21 mouse cellular contexts compared by ENCODE assay signal in genomic region chr7:139579261-139579905, GRCm38 (mm10). TPM values are rescaled to one million over a fixed set of nuclear protein-coding genes. Genes with fewer than 3 reads are reported as not detected.
A peak's percentile ranks its signal among the peaks of the same experiment; 100 is the strongest.
DNase-seq lines count a peak whose midpoint lies in the region; ATAC-seq and TF ChIP-seq lines count a peak whose summit lies in the region.
"Had no signal": no experiment of that assay in that cellular context is flagged by ENCODE, and none has a peak within 500 bp of the region (broad histone marks: within the 10 kb centered on the region; RNA-seq: fewer than 3 reads in every experiment).

No protein-coding gene starts in this region.

- TF ChIP-seq EP300 in heart, adult 2 months (IDR thresholded peaks at IDR 0.05; ENCODE audit: insufficient read depth, low read depth, low read length): no peak

- WGBS in midbrain, embryonic 11.5 days: 49% methylated on average over 21 of the region's 21 CpGs
- 63% methylated on average over 21 of the region's 21 CpGs for WGBS in midbrain, embryonic 15.5 days
- 48% methylated on average over 21 of the region's 21 CpGs for WGBS in hindbrain, embryonic 13.5 days
- 91% methylated on average over 21 of the region's 21 CpGs for WGBS in heart, adult 2 months

- H3K4me3 ChIP-seq in midbrain, embryonic 11.5 days (ENCODE audit: low read depth, low read length): peak overlapping the region; percentile 44
- H3K4me3 ChIP-seq in midbrain, embryonic 15.5 days: no peak overlapping the region
- H3K4me3 ChIP-seq in hindbrain, embryonic 13.5 days: peak overlapping the region; percentile 6; the same call in 1 of the 2 replicates
- H3K4me3 ChIP-seq in heart, adult 2 months: no peak overlapping the region
- H3K4me3 ChIP-seq: lung, embryonic 15.5 days; neural tube, embryonic 12.5 days; stomach, embryonic 15.5 days had no signal

- H3K4me1 ChIP-seq in midbrain, embryonic 11.5 days (ENCODE audit: control insufficient read depth, insufficient read depth, low read length): peaks cover 17% of the 10 kb centered on the region
- H3K4me1 ChIP-seq in midbrain, embryonic 15.5 days: peaks cover 28% of the 10 kb centered on the region
- peaks cover 35% of the 10 kb centered on the region for H3K4me1 ChIP-seq in hindbrain, embryonic 13.5 days (replicated peaks)
- no peaks in the 10 kb centered on the region; the same call in 1 of the 2 replicates for H3K4me1 ChIP-seq in heart, adult 2 months (ENCODE audit: control insufficient read depth, insufficient read depth, low read length)

- H3K9ac ChIP-seq in midbrain, embryonic 11.5 days (ENCODE audit: low read length): peak overlapping the region; percentile 65; the same call in 1 of the 2 replicates
- no peak overlapping the region for H3K9ac ChIP-seq in midbrain, embryonic 15.5 days
- H3K9ac ChIP-seq in hindbrain, embryonic 13.5 days: 0 out of 2 replicates have a peak overlapping the region, but pooled peaks have one; percentile 1
- no peak overlapping the region for H3K9ac ChIP-seq in heart, adult 2 months (ENCODE audit: low read depth, low read length)
- H3K9ac ChIP-seq: liver, embryonic 14.5 days; lung, embryonic 15.5 days; neural tube, embryonic 12.5 days; stomach, embryonic 15.5 days had no signal

- peaks cover 72% of the 10 kb centered on the region for H3K27me3 ChIP-seq in midbrain, embryonic 11.5 days (ENCODE audit: control insufficient read depth, insufficient read depth, low read length)
- peaks cover 84% of the 10 kb centered on the region for H3K27me3 ChIP-seq in midbrain, embryonic 15.5 days (replicated peaks)
- H3K27me3 ChIP-seq in hindbrain, embryonic 13.5 days: peaks cover 100% of the 10 kb centered on the region
- peaks cover 20% of the 10 kb centered on the region for H3K27me3 ChIP-seq in heart, adult 2 months (ENCODE audit: control insufficient read depth, insufficient read depth, low read length)

- no peaks in the 10 kb centered on the region for H3K79me2 ChIP-seq in heart, adult 2 months (replicated peaks; ENCODE audit: control insufficient read depth, insufficient read depth, low read length)

- intact Hi-C loops in heart, adult 2 months (cut with DNase I): no loop called here

- TF ChIP-seq POLR2A in heart, adult 2 months (IDR thresholded peaks at IDR 0.05; ENCODE audit: insufficient read depth, low read depth, low read length): no peak

- H3K27ac ChIP-seq in midbrain, embryonic 11.5 days (ENCODE audit: low read depth, low read length): no peak overlapping the region; the same call in 1 of the 2 replicates
- H3K27ac ChIP-seq in midbrain, embryonic 15.5 days: no peak overlapping the region
- no peak overlapping the region for H3K27ac ChIP-seq in hindbrain, embryonic 13.5 days
- no peak overlapping the region for H3K27ac ChIP-seq in heart, adult 2 months
- H3K27ac ChIP-seq: liver, embryonic 14.5 days; lung, embryonic 15.5 days; neural tube, embryonic 12.5 days; stomach, embryonic 15.5 days had no signal

- H3K4me2 ChIP-seq in midbrain, embryonic 11.5 days: peak overlapping the region; percentile 59
- no peak overlapping the region for H3K4me2 ChIP-seq in midbrain, embryonic 15.5 days
- peak overlapping the region; percentile 52 for H3K4me2 ChIP-seq in hindbrain, embryonic 13.5 days
- H3K4me2 ChIP-seq: lung, embryonic 15.5 days had no signal

- TF ChIP-seq CTCF in heart, adult 2 months (IDR thresholded peaks at IDR 0.05): no peak

- no peaks in the 10 kb centered on the region for H3K9me3 ChIP-seq in midbrain, embryonic 11.5 days (ENCODE audit: control insufficient read depth, low read length)
- no peaks in the 10 kb centered on the region for H3K9me3 ChIP-seq in midbrain, embryonic 15.5 days
- H3K9me3 ChIP-seq in hindbrain, embryonic 13.5 days: no peaks in the 10 kb centered on the region
- H3K9me3 ChIP-seq: lung, embryonic 15.5 days; neural tube, embryonic 12.5 days; stomach, embryonic 15.5 days had no signal

- peak; percentile 28 to 71 for DNase-seq in adrenal gland, adult (ENCODE audit: inconsistent age in 2 of 2, low spot score in 1 of 2)
- no peak for DNase-seq in adrenal gland, postnatal 4 days (ENCODE audit: low spot score in 2 of 2)
- DNase-seq in midbrain, embryonic 11.5 days (ENCODE audit: low spot score, missing footprints): no peak
- DNase-seq in adrenal gland, adult 8-10 months: peak; percentile 17
- DNase-seq in MN1 (ENCODE audit: low spot score): no peak
- DNase-seq in heart, adult 2 months: no peak
- DNase-seq: cerebellum, adult 2 months; gastrocnemius, postnatal 14 days; kidney, postnatal 14 days; layer of hippocampus, postnatal 36 days; lung, postnatal 4 days; right cerebral cortex, postnatal 25 days had no signal

- no peaks in the 10 kb centered on the region for H3K36me3 ChIP-seq in midbrain, embryonic 11.5 days (ENCODE audit: control insufficient read depth, insufficient read depth, low read length)
- no peaks in the 10 kb centered on the region for H3K36me3 ChIP-seq in midbrain, embryonic 15.5 days (replicated peaks)
- peaks cover 12% of the 10 kb centered on the region; the same call in 1 of the 2 replicates for H3K36me3 ChIP-seq in hindbrain, embryonic 13.5 days
- no peaks in the 10 kb centered on the region for H3K36me3 ChIP-seq in heart, adult 2 months (ENCODE audit: control insufficient read depth, insufficient read depth, low read length)
- H3K36me3 ChIP-seq: G1E; neural tube, embryonic 12.5 days had no signal

- no peak for ATAC-seq in midbrain, embryonic 11.5 days (ENCODE audit: low FRiP score)
- ATAC-seq in midbrain, embryonic 15.5 days (replicated peaks): no peak
- no peak for ATAC-seq in hindbrain, embryonic 13.5 days (ENCODE audit: low FRiP score)
- ATAC-seq: intestine, postnatal 0 days had no signal

RNA-seq across cellular contexts. Expression of gene Nkx6-2, which starts 3.2 kb away (rescaled TPM):
- not detected for total RNA-seq in adrenal gland, postnatal 4 days (2021)
- 48.3 and 54.7 TPM in 2 replicates for polyA plus RNA-seq in midbrain, embryonic 11.5 days (2014; fragmentation: Nextera tagmentation; extraction: Ambion mirVana)
- polyA plus RNA-seq in midbrain, embryonic 15.5 days (2015; fragmentation: Nextera tagmentation; extraction: Ambion mirVana): 3.9 and 7.2 TPM in 2 replicates
- under 1 TPM in 3 of 4 experiments, not detected in 1; 0.21 to 0.26 (median 0.24) TPM for total RNA-seq in adrenal gland, adult 8-10 months (2022)
- polyA plus RNA-seq in hindbrain, embryonic 13.5 days (2015; fragmentation: Nextera tagmentation; extraction: Ambion mirVana): 11.3 and 14.9 TPM in 2 replicates
- total RNA-seq in heart, adult 2 months (2021): under 1 TPM in 1 of 2 experiments, not detected in 1; 0.23 TPM
- polyA plus RNA-seq in heart, adult 2 months (2012; rRNA removed): 0.18 TPM in 1 of 2 replicates, not detected in the other
- total RNA-seq: G1E; gastrocnemius, postnatal 14 days; hematopoietic stem cell, adult 5-6 weeks had no signal
- polyA plus RNA-seq: G1E; liver, embryonic 14.5 days had no signal

Comparison
In these comparisons a context has a peak if more than half of its experiments do, and no peak if none do; other contexts are left out.
1. DNase-seq: peak in adrenal gland, adult (2 of 2) and adrenal gland, adult 8-10 months (single experiment); none in adrenal gland, postnatal 4 days (0 of 2), midbrain, embryonic 11.5 days (single experiment), MN1 (single experiment) and heart, adult 2 months (0 of 2).
2. H3K4me3 ChIP-seq: peak in midbrain, embryonic 11.5 days (single experiment) and hindbrain, embryonic 13.5 days (single experiment); none in midbrain, embryonic 15.5 days (single experiment) and heart, adult 2 months (single experiment).
3. H3K9ac ChIP-seq: peak in midbrain, embryonic 11.5 days (single experiment) and hindbrain, embryonic 13.5 days (single experiment); none in midbrain, embryonic 15.5 days (single experiment) and heart, adult 2 months (single experiment).